Mouse (Mus musculus) testis, postnatal 14 days (tissue): Measurements from ENCODE around the gene Spin2f.
"Not testable (repeated sequence)": the region's sequence is repeated elsewhere in the genome, so short reads cannot be mapped to it uniquely, and the experiment has no call there.

Source experiments
- DNase-seq: peaks from one replicate; pipeline ENCODE4 v3.0.0; 2021; ENCODE audit warnings: low spot score

Gene Spin2f

DNA sequence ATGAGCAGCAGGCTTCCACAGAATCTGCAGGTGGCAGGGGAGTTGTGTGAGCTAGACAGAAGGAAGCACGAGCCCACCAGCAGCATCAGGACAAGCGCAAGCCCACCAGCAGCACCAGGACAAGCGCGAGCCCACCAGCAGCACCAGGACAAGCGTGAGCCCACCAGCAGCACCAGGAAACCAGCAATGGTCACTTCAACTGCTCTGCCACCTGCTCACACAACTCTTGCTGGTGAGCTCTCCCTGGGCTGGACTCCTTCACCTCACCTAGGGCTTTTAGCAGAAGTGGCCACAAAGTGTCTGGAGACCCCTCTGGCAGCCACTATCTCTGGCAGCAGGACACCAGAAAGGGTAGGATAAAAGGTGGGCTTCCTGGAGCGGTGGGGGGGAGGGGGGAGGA, at the start of gene Spin2f:
TSS of gene Spin2f (plus strand) at position 301 of the 400 bp plus-strand sequence.
- not testable (repeated sequence) for DNase-seq

DNA sequence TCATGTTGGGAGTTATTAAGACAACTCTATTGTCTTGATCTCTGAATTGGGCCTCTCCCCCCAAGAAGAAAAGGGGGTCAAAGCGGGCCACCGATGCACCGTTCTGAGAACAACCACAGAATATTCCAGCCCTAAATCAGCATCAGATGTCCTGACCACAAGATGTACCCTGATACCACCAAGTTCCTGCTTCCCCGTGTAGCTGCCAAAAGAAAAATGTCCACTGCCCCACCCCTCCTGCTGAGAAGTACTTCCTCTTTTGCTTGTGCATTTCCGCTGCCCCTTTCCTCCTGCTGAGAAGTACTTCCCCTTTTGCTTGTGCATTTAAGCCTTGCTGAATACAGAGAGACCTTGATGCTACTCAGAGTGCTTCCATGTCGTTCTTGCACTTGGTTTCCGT, 41.6 kb upstream of the Spin2f start:
- DNase-seq: not testable (repeated sequence)

DNA sequence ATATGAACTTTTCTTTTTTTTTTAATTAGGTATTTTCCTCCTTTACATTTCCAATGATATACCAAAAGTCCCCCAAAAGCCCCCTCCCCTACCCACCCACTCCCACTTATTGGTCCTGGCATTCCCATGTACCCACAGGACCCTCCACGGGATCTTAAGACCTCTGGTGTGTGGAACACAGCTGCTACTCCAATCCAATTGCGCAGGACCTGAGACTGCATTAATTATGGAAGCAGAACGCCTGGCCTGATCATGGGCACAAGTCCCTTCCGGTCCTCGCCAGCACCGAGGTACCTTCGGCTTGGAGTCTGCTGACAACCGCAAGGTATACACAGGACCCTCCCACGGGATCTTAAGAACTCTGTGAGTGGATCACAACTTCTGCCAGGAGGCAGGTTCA, 30.2 kb upstream of the Spin2f start:
- not testable (repeated sequence) for DNase-seq

DNA sequence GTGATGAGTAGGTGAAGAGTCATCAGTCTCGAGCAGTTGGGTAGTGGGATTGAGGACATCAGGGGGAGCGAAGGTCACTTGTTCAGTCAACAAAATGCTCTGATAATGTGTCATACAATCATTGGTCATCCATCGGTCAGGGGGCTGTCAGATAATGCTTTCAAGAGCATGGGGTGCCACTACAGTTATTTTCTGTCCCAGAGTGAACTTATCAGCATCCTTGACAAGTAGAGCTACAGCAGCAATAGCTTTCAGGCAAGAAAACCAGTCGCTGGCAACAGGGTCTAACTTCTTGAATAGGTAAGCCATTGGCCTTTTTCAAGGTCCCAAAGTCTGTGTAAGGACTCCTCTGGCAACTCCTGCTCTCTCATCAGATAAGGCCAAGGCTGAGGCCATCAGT, 18.6 kb upstream of the Spin2f start:
- DNase-seq: not testable (repeated sequence)

DNA sequence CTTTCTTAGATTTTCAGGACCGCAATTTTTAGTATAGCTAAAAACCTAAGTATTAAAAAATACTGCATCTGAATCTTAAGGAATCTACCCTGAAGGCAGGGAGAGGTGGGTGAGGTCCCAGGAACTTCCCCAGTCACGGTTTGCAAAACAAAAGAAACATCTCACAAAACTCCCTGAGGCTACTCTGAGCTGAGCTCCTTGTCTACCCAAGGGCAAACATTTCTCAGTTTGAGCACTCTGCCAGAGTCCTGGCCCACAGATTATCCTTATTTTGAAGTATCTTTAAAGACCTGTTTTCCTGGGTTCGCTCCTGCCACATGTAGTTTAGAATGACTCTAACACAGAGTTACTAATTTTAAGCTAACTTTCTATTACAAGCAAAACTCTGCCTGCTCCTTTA, 11.9 kb upstream of the Spin2f start:
- DNase-seq: not testable (repeated sequence)
